Mouse (Mus musculus): ENCODE measurements at regions not wholly inside any gene's neighbourhood (a gene's known extent, or its start where the extent isn't known, plus 50 kb on each side); places are given as distances from the start of the nearest gene placed in this dataset.

DNA sequence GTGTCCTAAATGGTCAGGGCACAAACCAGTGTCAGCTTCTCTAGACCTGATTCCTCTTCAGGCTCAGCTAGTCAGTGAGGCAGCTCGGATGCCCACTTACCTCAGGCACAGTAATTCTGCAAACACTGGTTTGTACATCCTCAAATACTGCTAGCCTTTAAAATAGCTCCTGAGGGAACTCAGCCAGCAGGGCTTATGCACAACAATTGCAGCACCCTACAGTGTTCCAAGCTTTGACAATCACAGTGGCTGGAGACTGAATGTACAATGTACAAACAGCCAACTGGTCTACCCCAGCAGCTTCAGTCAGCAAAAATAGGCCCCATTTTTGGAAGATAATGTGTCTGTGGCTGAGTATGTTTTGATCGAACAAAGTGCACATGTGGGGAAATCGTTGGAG lies 129.6 kb downstream of the Rap2a start:
- Histone ChIP-seq H3K9ac (ENCODE audit: low read depth, low read length) (no peak overlapping the region), H3K4me1 (ENCODE audit: control insufficient read depth, insufficient read depth, low read length) (no peaks in the 10 kb centered on the region), H3K79me2 (ENCODE audit: control insufficient read depth, insufficient read depth, low read length) (no peaks in the 10 kb centered on the region), H3K27me3 (ENCODE audit: control insufficient read depth, insufficient read depth, low read length) (no peaks in the 10 kb centered on the region), H3K27ac (replicated peaks; ENCODE audit: insufficient read depth, low read depth, low read length) (no peak overlapping the region), H3K4me3 (ENCODE audit: insufficient read depth, low read depth, low read length) (no peak overlapping the region), H3K36me3 (ENCODE audit: control insufficient read depth, insufficient read depth, low read length) (no peaks in the 10 kb centered on the region)
- no peak for DNase-seq (ENCODE audit: extremely low read depth, low read depth, low spot score)
- WGBS = 94% methylated on average over 3 of the region's 3 CpGs
- no peak for TF ChIP-seq POLR2A (IDR thresholded peaks at IDR 0.05; ENCODE audit: extremely low read depth, insufficient read depth, low read length)
- no peak for TF ChIP-seq CTCF (IDR thresholded peaks at IDR 0.05; ENCODE audit: low read depth, low read length)

DNA sequence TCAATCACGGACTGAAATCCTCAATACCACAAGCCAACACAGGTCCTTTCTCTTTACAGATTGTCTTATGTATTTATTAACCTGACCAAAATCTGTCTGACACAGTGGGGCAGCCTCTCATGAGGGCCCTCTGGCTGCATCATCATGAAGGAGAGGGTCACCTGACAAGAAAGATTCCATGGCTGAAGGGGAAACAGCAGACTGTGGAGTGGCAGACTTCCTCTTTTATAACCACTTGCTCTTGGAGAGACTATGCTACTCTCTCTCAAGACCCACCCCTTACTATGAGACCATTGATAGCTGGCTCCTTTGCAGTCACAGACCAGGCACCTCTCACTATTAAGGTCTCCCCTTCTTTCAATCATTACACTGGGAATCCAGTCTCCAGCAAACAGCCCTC lies 133.1 kb downstream of the Rap2a start:
- Histone ChIP-seq H3K4me3 (ENCODE audit: insufficient read depth, low read depth, low read length) (no peak overlapping the region), H3K9ac (ENCODE audit: low read depth, low read length) (no peak overlapping the region), H3K36me3 (ENCODE audit: control insufficient read depth, insufficient read depth, low read length) (no peaks in the 10 kb centered on the region), H3K27ac (replicated peaks; ENCODE audit: insufficient read depth, low read depth, low read length) (no peak overlapping the region), H3K27me3 (ENCODE audit: control insufficient read depth, insufficient read depth, low read length) (no peaks in the 10 kb centered on the region), H3K79me2 (ENCODE audit: control insufficient read depth, insufficient read depth, low read length) (no peaks in the 10 kb centered on the region), H3K4me1 (ENCODE audit: control insufficient read depth, insufficient read depth, low read length) (no peaks in the 10 kb centered on the region)
- no peak for DNase-seq (ENCODE audit: extremely low read depth, low read depth, low spot score)
- WGBS = 100% methylated on average over 1 of the region's 1 CpGs
- TF ChIP-seq POLR2A (IDR thresholded peaks at IDR 0.05; ENCODE audit: extremely low read depth, insufficient read depth, low read length) = no peak
- no peak for TF ChIP-seq CTCF (IDR thresholded peaks at IDR 0.05; ENCODE audit: low read depth, low read length)

DNA sequence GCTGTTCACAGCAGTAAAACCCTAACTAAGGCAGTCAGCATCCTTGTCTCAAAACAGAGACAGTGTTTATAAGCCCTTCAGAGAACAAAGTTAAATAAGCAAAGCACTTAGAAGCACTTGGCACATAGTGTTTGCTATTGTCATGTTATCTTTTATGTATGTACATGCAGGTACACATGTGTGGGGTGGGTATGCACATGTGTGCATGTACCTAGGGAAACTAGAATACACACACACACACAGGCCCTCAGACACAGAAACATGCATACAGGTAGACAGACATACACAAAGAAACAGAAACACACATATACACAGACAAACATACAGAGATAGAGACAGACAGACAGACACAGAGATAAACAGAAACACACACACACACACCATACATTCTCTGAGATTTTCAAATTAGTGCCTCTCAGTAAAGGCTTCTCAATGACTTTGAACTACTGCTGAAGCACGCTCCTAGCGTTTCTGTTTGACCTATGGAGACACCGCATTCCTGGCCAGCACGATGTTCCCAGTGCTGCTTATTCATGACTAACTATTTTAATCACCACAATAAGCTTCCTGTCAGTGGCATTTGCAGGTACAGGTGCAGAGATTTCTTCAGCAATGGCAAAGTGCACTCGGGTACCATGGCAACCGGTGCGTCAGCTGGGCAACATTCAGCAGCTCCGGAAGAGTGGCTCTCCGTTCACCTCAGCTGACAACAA lies 148.1 kb downstream of the Rap2a start:
- Histone ChIP-seq H3K4me1 (ENCODE audit: control insufficient read depth, insufficient read depth, low read length) (no peaks in the 10 kb centered on the region), H3K4me3 (ENCODE audit: insufficient read depth, low read depth, low read length) (no peak overlapping the region), H3K36me3 (ENCODE audit: control insufficient read depth, insufficient read depth, low read length) (no peaks in the 10 kb centered on the region), H3K27me3 (ENCODE audit: control insufficient read depth, insufficient read depth, low read length) (no peaks in the 10 kb centered on the region), H3K9ac (ENCODE audit: low read depth, low read length) (no peak overlapping the region), H3K27ac (replicated peaks; ENCODE audit: insufficient read depth, low read depth, low read length) (no peak overlapping the region), H3K79me2 (ENCODE audit: control insufficient read depth, insufficient read depth, low read length) (no peaks in the 10 kb centered on the region)
- no peak for DNase-seq (ENCODE audit: extremely low read depth, low read depth, low spot score)
- TF ChIP-seq CTCF (IDR thresholded peaks at IDR 0.05; ENCODE audit: low read depth, low read length) (no peak), POLR2A (IDR thresholded peaks at IDR 0.05; ENCODE audit: extremely low read depth, insufficient read depth, low read length) (no peak)
- WGBS = 78% methylated on average over 9 of the region's 9 CpGs

DNA sequence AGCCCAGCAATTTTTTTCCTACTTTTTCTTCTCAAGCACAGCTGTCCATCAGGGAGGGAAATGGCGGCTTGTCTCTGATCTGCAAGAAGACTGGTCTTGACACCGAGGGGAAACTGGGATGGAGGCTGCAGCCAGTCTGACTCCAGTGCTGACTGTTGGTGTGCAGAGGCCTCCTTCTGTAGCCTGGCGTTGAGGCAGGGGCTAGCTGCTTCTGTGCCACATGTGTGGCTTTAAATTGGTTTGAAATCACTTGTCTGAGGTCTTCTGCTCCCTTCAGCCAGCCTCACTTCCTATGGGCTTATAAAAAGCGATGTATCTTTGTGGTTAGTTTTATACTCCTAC lies 148.7 kb downstream of the Rap2a start:
- no peak for TF ChIP-seq POLR2A (IDR thresholded peaks at IDR 0.05; ENCODE audit: extremely low read depth, insufficient read depth, low read length)
- no peak for TF ChIP-seq CTCF (IDR thresholded peaks at IDR 0.05; ENCODE audit: low read depth, low read length)
- Histone ChIP-seq H3K9ac (ENCODE audit: low read depth, low read length) (no peak overlapping the region), H3K36me3 (ENCODE audit: control insufficient read depth, insufficient read depth, low read length) (no peaks in the 10 kb centered on the region), H3K4me1 (ENCODE audit: control insufficient read depth, insufficient read depth, low read length) (no peaks in the 10 kb centered on the region), H3K4me3 (ENCODE audit: insufficient read depth, low read depth, low read length) (no peak overlapping the region), H3K79me2 (ENCODE audit: control insufficient read depth, insufficient read depth, low read length) (no peaks in the 10 kb centered on the region), H3K27me3 (ENCODE audit: control insufficient read depth, insufficient read depth, low read length) (no peaks in the 10 kb centered on the region), H3K27ac (replicated peaks; ENCODE audit: insufficient read depth, low read depth, low read length) (no peak overlapping the region)
- no peak for DNase-seq (ENCODE audit: extremely low read depth, low read depth, low spot score)
- 82% methylated on average over 4 of the region's 4 CpGs for WGBS

DNA sequence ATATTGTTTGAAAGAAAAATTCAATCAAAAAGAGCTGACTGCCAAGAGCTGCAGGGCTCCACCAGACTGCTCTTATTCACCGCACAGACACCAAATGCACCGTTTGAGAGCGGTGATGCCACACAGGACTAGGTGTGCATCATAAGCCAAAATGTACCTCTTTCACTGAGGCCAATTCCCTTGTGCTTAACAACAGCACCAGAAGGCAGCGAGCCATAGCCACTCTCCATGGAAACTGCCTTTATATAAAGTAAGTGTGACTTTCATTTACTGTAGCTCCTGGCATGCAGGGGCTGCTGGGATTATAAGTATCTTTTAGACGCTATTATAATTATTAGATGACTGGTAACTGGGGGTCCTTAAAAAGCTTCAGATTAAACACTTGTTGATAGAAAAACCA lies 154.5 kb downstream of the Rap2a start:
- H3K27ac ChIP-seq (replicated peaks; ENCODE audit: insufficient read depth, low read depth, low read length) = no peak overlapping the region
- WGBS = 92% methylated on average over 5 of the region's 5 CpGs
- no peak for TF ChIP-seq POLR2A (IDR thresholded peaks at IDR 0.05; ENCODE audit: extremely low read depth, insufficient read depth, low read length)
- DNase-seq (ENCODE audit: extremely low read depth, low read depth, low spot score) = no peak
- H3K36me3 ChIP-seq (ENCODE audit: control insufficient read depth, insufficient read depth, low read length) = no peaks in the 10 kb centered on the region
- no peaks in the 10 kb centered on the region for H3K27me3 ChIP-seq (ENCODE audit: control insufficient read depth, insufficient read depth, low read length)
- no peak overlapping the region for H3K4me3 ChIP-seq (ENCODE audit: insufficient read depth, low read depth, low read length)
- H3K79me2 ChIP-seq (ENCODE audit: control insufficient read depth, insufficient read depth, low read length) = no peaks in the 10 kb centered on the region
- H3K4me1 ChIP-seq (ENCODE audit: control insufficient read depth, insufficient read depth, low read length) = no peaks in the 10 kb centered on the region
- H3K9ac ChIP-seq (ENCODE audit: low read depth, low read length) = no peak overlapping the region

DNA sequence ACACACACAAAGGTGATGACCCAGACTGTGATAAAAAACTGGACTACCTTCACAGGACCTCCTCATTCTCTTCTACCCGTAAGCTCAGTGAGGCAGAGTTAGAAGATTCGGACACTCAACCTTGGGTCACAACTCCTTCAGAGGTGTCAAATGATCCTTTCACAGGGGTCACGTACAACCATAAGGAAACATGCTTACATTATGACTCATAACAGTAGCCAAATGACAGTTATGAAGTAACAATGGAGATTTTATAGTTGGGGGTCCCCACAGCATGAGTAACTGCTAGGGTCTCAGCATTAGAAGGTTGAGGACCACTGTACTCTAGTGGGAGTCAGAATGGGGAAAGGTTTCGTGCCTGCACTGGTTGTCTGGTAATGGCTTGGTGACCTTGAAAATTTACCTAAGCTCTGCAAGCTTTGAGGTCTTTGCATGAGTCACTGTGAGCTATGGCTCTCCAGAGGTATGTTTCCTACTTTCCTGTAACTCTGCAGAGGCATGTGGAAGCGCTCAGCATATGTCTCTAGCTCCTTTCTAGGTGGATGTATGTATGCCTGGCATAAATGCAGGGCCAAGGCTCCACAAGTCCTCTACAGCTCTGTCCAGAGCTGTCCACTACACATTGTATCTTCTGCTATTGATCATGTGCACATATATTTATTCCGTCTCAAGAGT lies 158.6 kb downstream of the Rap2a start:
- WGBS = 92% methylated on average over 6 of the region's 6 CpGs
- Histone ChIP-seq H3K27ac (replicated peaks; ENCODE audit: insufficient read depth, low read depth, low read length) (no peak overlapping the region), H3K27me3 (ENCODE audit: control insufficient read depth, insufficient read depth, low read length) (no peaks in the 10 kb centered on the region), H3K9ac (ENCODE audit: low read depth, low read length) (no peak overlapping the region), H3K79me2 (ENCODE audit: control insufficient read depth, insufficient read depth, low read length) (no peaks in the 10 kb centered on the region), H3K4me3 (ENCODE audit: insufficient read depth, low read depth, low read length) (no peak overlapping the region), H3K4me1 (ENCODE audit: control insufficient read depth, insufficient read depth, low read length) (no peaks in the 10 kb centered on the region), H3K36me3 (ENCODE audit: control insufficient read depth, insufficient read depth, low read length) (no peaks in the 10 kb centered on the region)
- DNase-seq (ENCODE audit: extremely low read depth, low read depth, low spot score) = no peak
- TF ChIP-seq POLR2A (IDR thresholded peaks at IDR 0.05; ENCODE audit: extremely low read depth, insufficient read depth, low read length) (no peak), CTCF (IDR thresholded peaks at IDR 0.05; ENCODE audit: low read depth, low read length) (no peak)

Data from liver, adult 2 months (tissue).